Mouse (Mus musculus) heart, embryonic 16.5 days (tissue): ENCODE measurements around the gene Olfr1510. TPM values are rescaled to one million over a fixed set of nuclear protein-coding genes. Genes with fewer than 3 reads are reported as not detected.

Experiments
- ATAC-seq: fragments of 200-750 bp; cut with Nextera tagmentation; replicated peaks from 2 replicates; pipeline ENCODE4 v1.8.0; 2017; ENCODE audit warnings: moderate number of reproducible peaks; ENCODE audit not compliant: insufficient read depth, low FRiP score; ENCODE audit errors: extremely low read depth
- H3K27ac ChIP-seq: fragments of 300-500 bp; sonication (generic); 2 replicates; pipeline ENCODE4 v1.5.1; 2014; ENCODE audit warnings: mild to moderate bottlenecking, low read length, control low read depth, moderate library complexity
- H3K27me3 ChIP-seq: fragments of 300-500 bp; sonication (generic); 2 replicates; pipeline ENCODE4 v1.6.1; 2014; ENCODE audit warnings: low read length, mixed read lengths; ENCODE audit not compliant: control insufficient read depth, insufficient read depth
- H3K36me3 ChIP-seq: fragments of 300-500 bp; sonication (generic); 2 replicates; pipeline ENCODE4 v1.6.1; 2014; ENCODE audit not compliant: control insufficient read depth, insufficient read depth
- H3K4me1 ChIP-seq: fragments of 300-500 bp; sonication (generic); 2 replicates; pipeline ENCODE4 v1.6.1; 2014; ENCODE audit warnings: low read length, mixed read lengths; ENCODE audit not compliant: control insufficient read depth, insufficient read depth
- H3K4me2 ChIP-seq: fragments of 300-500 bp; sonication (generic); 2 replicates; pipeline ENCODE4 v1.6.1; 2014; ENCODE audit warnings: low read depth, mild to moderate bottlenecking, control low read depth, low read length
- H3K4me3 ChIP-seq: fragments of 300-500 bp; sonication (generic); 2 replicates; pipeline ENCODE4 v1.5.1; 2014; ENCODE audit warnings: mild to moderate bottlenecking, control low read depth, low read length
- H3K9ac ChIP-seq: fragments of 300-500 bp; sonication (generic); 2 replicates; pipeline ENCODE4 v1.6.1; 2014; ENCODE audit warnings: low read length, control low read depth
- H3K9me3 ChIP-seq: fragments of 300-500 bp; sonication (generic); replicated peaks from 2 replicates; pipeline ENCODE4 v1.6.1; 2016; ENCODE audit warnings: low read length; ENCODE audit not compliant: control insufficient read depth
- WGBS: fragments of 180-500 bp; shearing (Covaris S2); extraction: QIAGEN DNeasy Blood & Tissue Kit; methylation state at CpG from one replicate; pipeline ENCODE4 v1.1.7; 2014; 5-methylcytosine and 5-hydroxymethylcytosine counted together
- polyA plus RNA-seq: library from polyadenylated mRNA; unstranded; fragments of >200 nt; fragmentation: Nextera tagmentation; extraction: Ambion mirVana; gene quantifications from 2 replicates; pipeline ENCODE4 v1.2.1, GENCODE M21; 2015

The Olfr1510 gene
- polyA plus RNA-seq, 1 experiment from 2014 or later, result not detected

DNA sequence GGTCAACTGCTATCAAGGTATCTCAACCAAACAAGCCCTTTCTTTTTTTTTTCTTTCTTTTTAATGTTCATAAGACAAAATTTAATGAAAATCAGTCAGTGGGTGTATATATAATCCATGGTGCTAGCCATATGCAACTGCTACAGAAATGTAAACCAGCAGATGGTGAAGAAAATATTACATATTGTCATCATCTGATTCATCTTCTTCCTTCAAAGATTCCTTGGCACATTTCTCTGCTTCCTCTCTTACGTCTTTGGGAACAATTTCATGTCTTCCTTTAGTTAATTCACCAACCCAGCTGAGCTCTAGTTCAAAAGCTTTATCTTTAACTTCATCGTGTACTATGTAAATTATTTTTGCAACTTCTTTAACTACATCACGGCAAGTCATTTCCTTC lies 45.4 kb downstream of the Olfr1510 start:
- H3K9ac ChIP-seq, result no peak overlapping the region
- WGBS, result 79% methylated on average over 3 of the region's 3 CpGs
- no peak overlapping the region for H3K4me3 ChIP-seq
- no peaks in the 10 kb centered on the region for H3K36me3 ChIP-seq
- no peak overlapping the region for H3K27ac ChIP-seq
- no peaks in the 10 kb centered on the region for H3K9me3 ChIP-seq
- H3K4me1 ChIP-seq, result no peaks in the 10 kb centered on the region
- H3K4me2 ChIP-seq, result no peak overlapping the region
- no peaks in the 10 kb centered on the region for H3K27me3 ChIP-seq
- no peak for ATAC-seq

Other genes with a start within 250 kb of the Olfr1510 start
- gene Supt16, start 217.0 kb downstream of the Olfr1510 start, polyA plus RNA-seq, result 26.4 and 28.1 TPM in 2 replicates
- 20.8 and 21.9 TPM in 2 replicates for gene Chd8, start 156.6 kb downstream of the Olfr1510 start, polyA plus RNA-seq
- gene Tox4, start 135.2 kb downstream of the Olfr1510 start, polyA plus RNA-seq, result 28.8 and 33.7 TPM in 2 replicates
- 15.5 and 16.5 TPM in 2 replicates for gene Rab2b, start 134.8 kb downstream of the Olfr1510 start, polyA plus RNA-seq
- 28.1 and 28.7 TPM in 2 replicates for gene Mettl3, start 109.2 kb downstream of the Olfr1510 start, polyA plus RNA-seq
- gene Sall2, start 85.6 kb downstream of the Olfr1510 start, polyA plus RNA-seq, result 5.1 and 5.6 TPM in 2 replicates
- not detected in 2 replicates for gene Olfr1513, start 58.0 kb downstream of the Olfr1510 start, polyA plus RNA-seq
- gene Olfr1512, start 35.2 kb downstream of the Olfr1510 start, polyA plus RNA-seq, result not detected in 2 replicates
- not detected in 2 replicates for gene Olfr1511, start 17.0 kb downstream of the Olfr1510 start, polyA plus RNA-seq
- not detected in 2 replicates for gene Olfr1509, start 28.6 kb upstream of the Olfr1510 start, polyA plus RNA-seq
- not detected in 2 replicates for gene Olfr1508, start 53.1 kb upstream of the Olfr1510 start, polyA plus RNA-seq
- gene Olfr1507, start 81.4 kb upstream of the Olfr1510 start, polyA plus RNA-seq, result not detected in 2 replicates